Mouse (Mus musculus): Measurements from ENCODE around the gene Rnf40. TPM values are rescaled to one million over a fixed set of nuclear protein-coding genes. Genes with fewer than 3 reads are reported as not detected.

Gene Rnf40
- polyA plus RNA-seq, 1 experiment from 2014 or later, result 61.2 TPM

Other genes with a start within 250 kb of the Rnf40 start
- gene Zfp768, start 243.2 kb upstream of the Rnf40 start, polyA plus RNA-seq (2016; fragmentation: Nextera tagmentation; extraction: Ambion mirVana), result 20.8 and 21.3 TPM in 2 replicates
- 7.2 and 8.3 TPM in 2 replicates for gene Zfp747, start 212.7 kb upstream of the Rnf40 start, polyA plus RNA-seq (2016; fragmentation: Nextera tagmentation; extraction: Ambion mirVana)
- 5.3 TPM in 2 replicates for gene 9130019O22Rik, start 201.6 kb upstream of the Rnf40 start, polyA plus RNA-seq (2016; fragmentation: Nextera tagmentation; extraction: Ambion mirVana)
- 6.4 and 7.8 TPM in 2 replicates for gene E430018J23Rik, start 195.1 kb upstream of the Rnf40 start, polyA plus RNA-seq (2016; fragmentation: Nextera tagmentation; extraction: Ambion mirVana)
- 5.7 and 6.8 TPM in 2 replicates for gene Zfp764, start 181.9 kb upstream of the Rnf40 start, polyA plus RNA-seq (2016; fragmentation: Nextera tagmentation; extraction: Ambion mirVana)
- 31.4 and 36.0 TPM in 2 replicates for gene Zfp688, start 166.7 kb upstream of the Rnf40 start, polyA plus RNA-seq (2016; fragmentation: Nextera tagmentation; extraction: Ambion mirVana)
- gene Zfp689, start 139.6 kb upstream of the Rnf40 start, polyA plus RNA-seq (2016; fragmentation: Nextera tagmentation; extraction: Ambion mirVana), result 17.4 and 20.3 TPM in 2 replicates
- 56.1 and 63.5 TPM in 2 replicates for gene Prr14, start 129.2 kb upstream of the Rnf40 start, polyA plus RNA-seq (2016; fragmentation: Nextera tagmentation; extraction: Ambion mirVana)
- 13.1 and 16.9 TPM in 2 replicates for gene Fbrs, start 109.6 kb upstream of the Rnf40 start, polyA plus RNA-seq (2016; fragmentation: Nextera tagmentation; extraction: Ambion mirVana)
- gene Srcap, start 76.8 kb upstream of the Rnf40 start, polyA plus RNA-seq (2016; fragmentation: Nextera tagmentation; extraction: Ambion mirVana), result 72.9 and 79.9 TPM in 2 replicates
- gene Gm42715, start 69.2 kb upstream of the Rnf40 start, polyA plus RNA-seq (2016; fragmentation: Nextera tagmentation; extraction: Ambion mirVana), result 14.3 and 15.0 TPM in 2 replicates
- 4.1 and 6.1 TPM in 2 replicates for gene Tmem265, start 27.4 kb upstream of the Rnf40 start, polyA plus RNA-seq (2016; fragmentation: Nextera tagmentation; extraction: Ambion mirVana)
- 49.2 and 54.8 TPM in 2 replicates for gene Phkg2, start 15.4 kb upstream of the Rnf40 start, polyA plus RNA-seq (2016; fragmentation: Nextera tagmentation; extraction: Ambion mirVana)
- gene Ccdc189, start 172 bp upstream of the Rnf40 start, polyA plus RNA-seq (2016; fragmentation: Nextera tagmentation; extraction: Ambion mirVana), result 14.0 and 14.1 TPM in 2 replicates
- 31.8 and 35.3 TPM in 2 replicates for gene Zfp629, start 27.0 kb downstream of the Rnf40 start, polyA plus RNA-seq (2016; fragmentation: Nextera tagmentation; extraction: Ambion mirVana)
- gene Bcl7c, start 120.2 kb downstream of the Rnf40 start, polyA plus RNA-seq (2016; fragmentation: Nextera tagmentation; extraction: Ambion mirVana), result 71.1 and 74.7 TPM in 2 replicates
- 5.8 TPM in 2 replicates for gene Ctf1, start 124.0 kb downstream of the Rnf40 start, polyA plus RNA-seq (2016; fragmentation: Nextera tagmentation; extraction: Ambion mirVana)
- gene Ctf2, start 143.4 kb downstream of the Rnf40 start, polyA plus RNA-seq (2016; fragmentation: Nextera tagmentation; extraction: Ambion mirVana), result 0.22 and 0.28 TPM in 2 replicates
- 10.2 and 13.0 TPM in 2 replicates for gene Fbxl19, start 155.8 kb downstream of the Rnf40 start, polyA plus RNA-seq (2016; fragmentation: Nextera tagmentation; extraction: Ambion mirVana)
- gene Orai3, start 181.0 kb downstream of the Rnf40 start, polyA plus RNA-seq (2016; fragmentation: Nextera tagmentation; extraction: Ambion mirVana), result 7.9 and 9.9 TPM in 2 replicates
- gene Setd1a, start 187.9 kb downstream of the Rnf40 start, polyA plus RNA-seq (2016; fragmentation: Nextera tagmentation; extraction: Ambion mirVana), result 20.3 and 22.5 TPM in 2 replicates
- not detected in 2 replicates for gene Gm49388, start 196.8 kb downstream of the Rnf40 start, polyA plus RNA-seq (2016; fragmentation: Nextera tagmentation; extraction: Ambion mirVana)
- gene Hsd3b7, start 211.8 kb downstream of the Rnf40 start, polyA plus RNA-seq (2016; fragmentation: Nextera tagmentation; extraction: Ambion mirVana), result 7.8 and 9.0 TPM in 2 replicates
- 19.2 and 19.3 TPM in 2 replicates for gene Stx4a, start 235.5 kb downstream of the Rnf40 start, polyA plus RNA-seq (2016; fragmentation: Nextera tagmentation; extraction: Ambion mirVana)
- 19.0 and 19.2 TPM in 2 replicates for gene Stx1b, start 235.8 kb downstream of the Rnf40 start, polyA plus RNA-seq (2016; fragmentation: Nextera tagmentation; extraction: Ambion mirVana)

All from neural tube, embryonic 12.5 days (tissue).